Mouse (Mus musculus): ENCODE results near the gene Lrrc31. TPM values are rescaled to one million over a fixed set of nuclear protein-coding genes. Genes with fewer than 3 reads are reported as not detected.
"Not testable (repeated sequence)": the region's sequence is repeated elsewhere in the genome, so short reads cannot be mapped to it uniquely, and the experiment has no call there.

Lrrc31 gene
- polyA plus RNA-seq (2016; fragmentation: Nextera tagmentation; extraction: Ambion mirVana), result not detected in 2 replicates

DNA sequence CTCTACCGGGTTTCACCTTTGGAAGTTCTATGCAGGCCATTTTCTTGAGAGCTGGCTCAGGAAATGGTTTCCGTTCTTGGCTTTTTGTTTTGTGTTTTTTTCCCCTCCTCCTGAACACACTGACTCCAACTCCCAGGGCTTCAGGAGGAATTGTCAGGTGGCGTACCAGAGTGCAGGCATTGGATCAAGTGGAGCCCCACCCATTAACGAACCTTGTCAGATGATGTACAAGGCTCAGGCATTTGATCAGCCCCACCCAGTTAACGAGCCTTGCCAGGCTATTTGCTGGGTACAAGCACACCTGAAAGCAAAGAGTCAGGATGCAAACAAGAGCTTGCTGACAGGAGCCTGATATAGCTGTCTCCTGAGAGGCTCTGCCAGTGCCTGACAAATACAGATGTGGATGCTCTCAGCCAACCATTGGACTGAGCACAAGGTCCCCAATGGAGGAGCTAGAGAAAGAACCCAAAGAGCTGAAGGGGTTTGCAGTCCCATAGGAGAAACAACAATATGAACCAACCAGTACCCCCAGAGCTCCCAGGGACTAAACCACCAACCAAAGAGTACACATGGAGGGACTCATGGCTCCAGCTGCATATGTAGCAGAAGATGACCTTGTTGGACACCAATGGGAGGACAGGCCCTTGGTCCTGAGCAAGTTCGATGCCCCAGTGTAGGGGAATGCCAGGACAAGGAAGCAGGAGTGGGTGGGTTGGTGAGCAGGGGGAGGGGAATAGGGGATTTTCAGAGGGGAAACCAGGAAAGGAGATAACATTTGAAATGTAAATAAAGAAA lies at the start of gene Lrrc31:
Gene Lrrc31, minus strand, starts transcription at position 133 of the 795 bp plus-strand sequence.
- not testable (repeated sequence) for DNase-seq (ENCODE audit: low spot score); H3K9me3 ChIP-seq; H3K27me3 ChIP-seq (replicated peaks; ENCODE audit: low read depth, poor library complexity, severe bottlenecking); H3K27ac ChIP-seq (replicated peaks); H3K36me3 ChIP-seq (replicated peaks); H3K4me3 ChIP-seq; H3K4me1 ChIP-seq
- 85% methylated on average over 6 of the region's 6 CpGs for WGBS

DNA sequence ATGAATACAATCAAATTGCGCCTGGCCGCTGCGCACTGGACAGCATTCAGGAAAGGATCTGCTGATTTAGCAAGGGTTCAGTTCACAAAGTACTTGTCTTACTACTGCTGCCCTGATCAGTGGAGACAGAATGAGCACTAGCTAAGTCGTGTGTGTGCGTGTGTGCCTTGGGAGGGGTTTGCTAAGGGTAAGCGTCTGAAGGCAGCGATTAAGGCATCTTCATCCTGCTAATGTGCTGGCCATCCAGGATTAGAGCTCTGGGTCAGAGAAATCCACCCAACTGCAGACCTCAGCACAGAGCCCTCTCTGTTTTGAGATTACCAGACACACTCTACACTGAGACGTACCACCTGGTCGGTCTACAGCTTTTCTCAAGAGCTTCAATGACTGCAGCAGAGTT lies 48.7 kb upstream of the Lrrc31 start:
- Histone ChIP-seq H3K27ac (replicated peaks) (no peak overlapping the region), H3K4me1 (no peaks in the 10 kb centered on the region), H3K9me3 (peaks cover 3% of the 10 kb centered on the region; the same call in 1 of the 2 replicates), H3K27me3 (replicated peaks; ENCODE audit: low read depth, poor library complexity, severe bottlenecking) (no peaks in the 10 kb centered on the region), H3K36me3 (replicated peaks) (no peaks in the 10 kb centered on the region), H3K4me3 (no peak overlapping the region)
- no peak for DNase-seq (ENCODE audit: low spot score)
- WGBS, result 90% methylated on average over 9 of the region's 9 CpGs

- 76% methylated on average over 7 of the region's 7 CpGs for WGBS
- H3K36me3 ChIP-seq (replicated peaks), result no peaks in the 10 kb centered on the region
- H3K4me3 ChIP-seq, result no peak within 1 kb of the TSS
- peaks cover 3% of the 10 kb centered on the region; the same call in 1 of the 2 replicates for H3K9me3 ChIP-seq
- H3K4me1 ChIP-seq, result no peaks in the 10 kb centered on the region
- no peak for DNase-seq (ENCODE audit: low spot score)
- no peak within 1 kb of the TSS for H3K27ac ChIP-seq (replicated peaks)
- no peaks in the 10 kb centered on the region for H3K27me3 ChIP-seq (replicated peaks; ENCODE audit: low read depth, poor library complexity, severe bottlenecking)
These were observed 46.4 kb upstream of the Lrrc31 start, which contains the start of gene Samd7 for GRCm38 (mm10) chr3:30746006-30746405. Gene Samd7 (plus strand): TSS chr3:30746293.

DNA sequence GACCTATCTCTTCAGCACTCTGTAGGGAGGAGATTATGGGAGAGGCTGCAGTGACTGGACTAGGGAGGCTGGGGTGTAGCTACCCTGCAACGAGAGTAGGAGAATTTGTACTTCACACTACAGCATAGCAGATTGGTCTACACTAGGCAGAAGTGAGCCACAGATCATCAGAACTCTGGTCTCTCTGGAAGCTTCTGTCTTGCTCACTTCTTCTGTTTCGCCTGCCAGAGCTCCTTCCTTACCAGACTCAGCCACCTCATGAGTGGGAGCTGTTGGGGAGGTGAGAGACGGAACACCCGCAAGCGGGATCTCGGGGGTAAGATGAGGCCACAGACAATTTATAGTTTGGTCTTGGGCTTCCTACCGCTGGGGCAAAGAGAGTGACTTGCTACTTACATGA lies 43.2 kb upstream of the Lrrc31 start:
- Histone ChIP-seq H3K27me3 (replicated peaks; ENCODE audit: low read depth, poor library complexity, severe bottlenecking) (no peaks in the 10 kb centered on the region), H3K36me3 (replicated peaks) (no peaks in the 10 kb centered on the region), H3K27ac (replicated peaks) (no peak overlapping the region), H3K4me3 (no peak overlapping the region), H3K4me1 (no peaks in the 10 kb centered on the region), H3K9me3 (peaks cover 3% of the 10 kb centered on the region; the same call in 1 of the 2 replicates)
- 90% methylated on average over 7 of the region's 7 CpGs for WGBS
- DNase-seq (ENCODE audit: low spot score), result no peak

GRCm38 (mm10) chr3:30741306-30741705 lies 41.7 kb upstream of the Lrrc31 start:
- no peak for DNase-seq (ENCODE audit: low spot score)
- Histone ChIP-seq H3K4me3 (no peak overlapping the region), H3K27me3 (replicated peaks; ENCODE audit: low read depth, poor library complexity, severe bottlenecking) (no peaks in the 10 kb centered on the region), H3K9me3 (peaks cover 3% of the 10 kb centered on the region; the same call in 1 of the 2 replicates), H3K36me3 (replicated peaks) (no peaks in the 10 kb centered on the region), H3K4me1 (peaks cover 9% of the 10 kb centered on the region; the same call in 1 of the 2 replicates), H3K27ac (replicated peaks) (no peak overlapping the region)
- 84% methylated on average over 6 of the region's 6 CpGs for WGBS

DNA sequence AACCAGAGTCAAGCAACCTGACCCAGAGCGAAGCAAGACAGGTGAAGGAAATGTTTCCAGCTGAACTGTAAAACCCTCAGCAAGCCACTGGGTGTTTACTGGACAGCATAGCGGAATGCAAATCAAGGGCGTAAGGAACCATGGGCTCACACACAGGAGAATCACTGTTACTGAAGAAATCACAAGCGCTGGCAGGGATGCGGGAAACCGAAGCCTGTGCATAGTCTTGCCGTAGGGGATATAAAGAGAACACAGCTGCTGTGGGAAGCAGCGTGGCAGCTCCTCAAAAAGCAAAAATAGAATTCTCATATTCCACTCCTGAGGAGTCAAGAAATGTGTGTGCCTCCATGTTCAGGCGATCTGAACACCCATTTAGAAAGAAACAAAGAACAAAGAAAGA lies 37.2 kb upstream of the Lrrc31 start:
- Histone ChIP-seq H3K27ac (replicated peaks) (0 out of 2 replicates have a peak overlapping the region, but pooled peaks have one; percentile 5), H3K4me3 (no peak overlapping the region), H3K4me1 (peaks cover 9% of the 10 kb centered on the region; the same call in 1 of the 2 replicates), H3K27me3 (replicated peaks; ENCODE audit: low read depth, poor library complexity, severe bottlenecking) (no peaks in the 10 kb centered on the region), H3K36me3 (replicated peaks) (no peaks in the 10 kb centered on the region), H3K9me3 (no peaks in the 10 kb centered on the region)
- peak; percentile 18 for DNase-seq (ENCODE audit: low spot score)
- 76% methylated on average over 9 of the region's 9 CpGs for WGBS

GRCm38 (mm10) chr3:30729046-30729445 lies 29.4 kb upstream of the Lrrc31 start:
- DNase-seq (ENCODE audit: low spot score), result no peak
- H3K4me3 ChIP-seq, result no peak overlapping the region
- no peaks in the 10 kb centered on the region for H3K36me3 ChIP-seq (replicated peaks)
- 87% methylated on average over 5 of the region's 5 CpGs for WGBS
- no peaks in the 10 kb centered on the region for H3K27me3 ChIP-seq (replicated peaks; ENCODE audit: low read depth, poor library complexity, severe bottlenecking)
- H3K4me1 ChIP-seq, result no peaks in the 10 kb centered on the region
- no peaks in the 10 kb centered on the region for H3K9me3 ChIP-seq
- H3K27ac ChIP-seq (replicated peaks), result no peak overlapping the region

GRCm38 (mm10) chr3:30727209-30727608 lies 27.6 kb upstream of the Lrrc31 start:
- WGBS, result 76% methylated on average over 4 of the region's 4 CpGs
- no peaks in the 10 kb centered on the region for H3K9me3 ChIP-seq

DNA sequence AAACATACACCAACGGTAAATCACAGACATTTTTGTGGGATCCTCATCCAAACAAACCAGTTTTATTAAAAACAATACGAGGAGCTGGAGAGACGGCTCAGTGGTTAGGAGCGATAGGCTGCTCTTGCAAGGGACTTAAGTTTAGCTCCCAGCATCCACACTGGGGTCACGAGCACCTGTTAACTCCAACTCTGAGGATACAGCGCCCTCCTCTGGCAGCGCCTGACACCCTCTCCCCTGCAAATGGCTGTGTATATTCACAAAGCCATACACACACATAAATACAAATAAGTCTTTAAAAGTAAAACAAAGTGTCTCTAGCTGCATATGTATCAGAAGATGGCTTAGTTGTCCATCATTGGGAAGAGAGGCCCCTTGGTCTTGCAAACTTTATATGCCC lies 25.9 kb upstream of the Lrrc31 start:
- no peaks in the 10 kb centered on the region for H3K9me3 ChIP-seq
- 78% methylated on average over 7 of the region's 7 CpGs for WGBS
- no peak for DNase-seq (ENCODE audit: low spot score)

More at GRCm38 (mm10) chr3:30727209-30727608, 27.6 kb upstream of the Lrrc31 start:
- no peak overlapping the region for H3K27ac ChIP-seq (replicated peaks)
- H3K4me1 ChIP-seq, result no peaks in the 10 kb centered on the region
- H3K4me3 ChIP-seq, result no peak overlapping the region
- no peaks in the 10 kb centered on the region for H3K36me3 ChIP-seq (replicated peaks)
- DNase-seq (ENCODE audit: low spot score), result no peak
- H3K27me3 ChIP-seq (replicated peaks; ENCODE audit: low read depth, poor library complexity, severe bottlenecking), result no peaks in the 10 kb centered on the region

DNA sequence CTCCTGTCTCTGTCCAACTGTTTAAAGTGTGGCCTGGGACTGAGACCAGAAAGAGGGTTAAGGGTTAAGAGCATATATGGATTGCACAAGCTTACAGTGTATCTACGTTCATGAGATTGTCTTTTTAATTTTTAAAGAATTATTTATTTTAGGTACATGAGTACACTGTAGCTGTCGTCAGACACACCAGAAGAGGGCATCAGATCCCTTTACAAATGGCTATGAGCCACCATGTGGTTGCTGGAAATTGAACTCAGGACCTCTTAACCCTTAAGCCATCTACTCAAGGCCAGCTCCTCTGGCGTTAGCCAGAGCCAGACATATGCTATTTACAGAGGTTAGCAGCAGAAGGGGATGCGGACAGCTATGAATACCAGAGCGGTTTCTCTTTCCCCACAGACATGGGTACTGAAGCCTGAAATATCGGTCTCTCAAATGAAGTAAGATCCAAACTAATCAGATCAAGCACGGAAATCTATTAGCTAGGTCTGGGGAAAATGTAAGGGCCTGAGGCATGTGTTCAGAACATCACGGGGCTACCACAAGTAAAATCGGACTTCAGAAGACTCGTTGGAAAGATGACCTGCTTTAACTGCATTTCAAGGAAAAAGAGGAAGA lies 25.3 kb upstream of the Lrrc31 start:
- H3K27me3 ChIP-seq (replicated peaks; ENCODE audit: low read depth, poor library complexity, severe bottlenecking), result no peaks in the 10 kb centered on the region
- no peaks in the 10 kb centered on the region for H3K36me3 ChIP-seq (replicated peaks)
- H3K4me1 ChIP-seq, result no peaks in the 10 kb centered on the region
- no peak overlapping the region for H3K27ac ChIP-seq (replicated peaks)
- DNase-seq (ENCODE audit: low spot score), result no peak
- 82% methylated on average over 10 of the region's 10 CpGs for WGBS
- no peak overlapping the region for H3K4me3 ChIP-seq
- H3K9me3 ChIP-seq, result no peaks in the 10 kb centered on the region

More for the DNA sequence above, 25.9 kb upstream of the Lrrc31 start:
- Histone ChIP-seq H3K4me3 (no peak overlapping the region), H3K27me3 (replicated peaks; ENCODE audit: low read depth, poor library complexity, severe bottlenecking) (no peaks in the 10 kb centered on the region), H3K36me3 (replicated peaks) (no peaks in the 10 kb centered on the region), H3K4me1 (no peaks in the 10 kb centered on the region), H3K27ac (replicated peaks) (no peak overlapping the region)

- Histone ChIP-seq H3K36me3 (replicated peaks) (no peaks in the 10 kb centered on the region), H3K9me3 (no peaks in the 10 kb centered on the region), H3K27ac (replicated peaks) (no peak overlapping the region), H3K27me3 (replicated peaks; ENCODE audit: low read depth, poor library complexity, severe bottlenecking) (no peaks in the 10 kb centered on the region), H3K4me3 (no peak overlapping the region), H3K4me1 (no peaks in the 10 kb centered on the region)
- no peak for DNase-seq (ENCODE audit: low spot score)
- WGBS, result 57% methylated on average over 10 of the region's 10 CpGs
These were observed 24.6 kb upstream of the Lrrc31 start for GRCm38 (mm10) chr3:30724105-30724824.

DNA sequence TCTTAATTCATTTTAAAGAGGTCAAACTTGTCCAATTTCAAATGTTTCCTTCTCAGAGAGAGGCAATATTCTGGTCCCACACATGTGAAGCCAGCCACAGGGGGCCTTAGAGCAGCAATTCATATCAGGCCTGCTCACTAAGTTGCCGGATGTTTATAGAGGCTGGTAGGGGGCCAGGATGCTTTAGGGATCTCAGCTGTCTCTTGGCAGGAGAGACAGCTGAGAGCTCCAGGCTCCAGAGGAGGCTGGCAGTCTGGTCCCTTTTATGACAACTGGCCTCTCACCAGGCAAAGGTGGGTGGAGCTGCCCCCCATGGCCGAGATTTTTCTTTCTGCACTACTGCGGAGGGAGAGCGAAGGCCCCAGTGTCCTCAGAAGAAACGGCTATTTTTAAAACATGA lies 23.5 kb upstream of the Lrrc31 start:
- H3K4me3 ChIP-seq, result no peak overlapping the region
- WGBS, result 61% methylated on average over 5 of the region's 5 CpGs

More for the DNA sequence above, 23.5 kb upstream of the Lrrc31 start:
- Histone ChIP-seq H3K36me3 (replicated peaks) (no peaks in the 10 kb centered on the region), H3K27me3 (replicated peaks; ENCODE audit: low read depth, poor library complexity, severe bottlenecking) (no peaks in the 10 kb centered on the region), H3K9me3 (no peaks in the 10 kb centered on the region), H3K4me1 (no peaks in the 10 kb centered on the region), H3K27ac (replicated peaks) (no peak overlapping the region)
- no peak for DNase-seq (ENCODE audit: low spot score)

All from embryonic facial prominence, embryonic 10.5 days (tissue).